Mouse (Mus musculus): Measurements from ENCODE around the gene Trim26. TPM values are rescaled to one million over a fixed set of nuclear protein-coding genes. Genes with fewer than 3 reads are reported as not detected.
A peak's percentile ranks its signal among the peaks of the same experiment; 100 is the strongest.
"Not testable (repeated sequence)": the region's sequence is repeated elsewhere in the genome, so short reads cannot be mapped to it uniquely, and the experiment has no call there.

The Trim26 gene
- polyA plus RNA-seq, 1 experiment from 2014 or later, result 27.4 TPM

DNA sequence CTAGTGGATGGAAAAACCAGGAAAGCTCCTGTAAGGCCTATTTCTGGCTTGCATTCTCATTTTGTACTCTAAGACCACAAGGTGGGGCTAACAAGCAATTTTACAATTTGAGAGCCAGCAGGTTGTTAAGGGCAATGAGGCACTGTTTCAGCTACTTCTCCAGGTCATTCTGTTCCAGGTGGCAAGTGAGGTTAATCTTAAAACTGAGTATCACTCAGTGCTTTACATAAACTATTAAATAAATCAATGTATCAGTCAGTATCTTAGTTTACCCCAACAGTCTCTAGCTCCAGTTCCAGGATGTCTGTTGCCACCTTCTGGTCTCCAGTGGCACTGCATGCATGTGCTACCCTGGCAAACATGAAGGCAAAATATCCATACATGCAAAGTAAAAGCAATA, 12.9 kb upstream of the Trim26 start:
- H3K27ac ChIP-seq (ENCODE audit: low read depth, low read length), result no peak overlapping the region
- no peak overlapping the region for H3K4me2 ChIP-seq (replicated peaks; ENCODE audit: low read depth)
- ATAC-seq, result no peak
- no peak overlapping the region for H3K9ac ChIP-seq (ENCODE audit: low read depth, low read length)
- H3K4me1 ChIP-seq (replicated peaks; ENCODE audit: control insufficient read depth, insufficient read depth, low read length), result no peaks in the 10 kb centered on the region
- H3K9me3 ChIP-seq (ENCODE audit: control insufficient read depth), result no peaks in the 10 kb centered on the region
- no peak overlapping the region for H3K4me3 ChIP-seq (ENCODE audit: low read depth, low read length)
- no peaks in the 10 kb centered on the region for H3K36me3 ChIP-seq (ENCODE audit: control insufficient read depth, insufficient read depth)
- H3K27me3 ChIP-seq (replicated peaks; ENCODE audit: control insufficient read depth, insufficient read depth, low read length), result no peaks in the 10 kb centered on the region
- peak; percentile 86 for TF ChIP-seq CTCF (IDR thresholded peaks at IDR 0.05; ENCODE audit: low read depth)

GRCm38 (mm10) chr17:36825525-36825924, 11.4 kb upstream of the Trim26 start:
- TF ChIP-seq CTCF (IDR thresholded peaks at IDR 0.05; ENCODE audit: low read depth), result peak; percentile 60
- ATAC-seq, result peak; percentile 71

GRCm38 (mm10) chr17:36826002-36826401, 10.9 kb upstream of the Trim26 start:
- WGBS, result 8% methylated on average over 5 of the region's 5 CpGs
- H3K36me3 ChIP-seq (ENCODE audit: control insufficient read depth, insufficient read depth); H3K4me1 ChIP-seq (replicated peaks; ENCODE audit: control insufficient read depth, insufficient read depth, low read length); H3K9me3 ChIP-seq (ENCODE audit: control insufficient read depth); H3K27ac ChIP-seq (ENCODE audit: low read depth, low read length); H3K4me3 ChIP-seq (ENCODE audit: low read depth, low read length); H3K27me3 ChIP-seq (replicated peaks; ENCODE audit: control insufficient read depth, insufficient read depth, low read length); H3K9ac ChIP-seq (ENCODE audit: low read depth, low read length): not testable (repeated sequence)
- ATAC-seq, result peak; percentile 85
- 0 out of 2 replicates have a peak overlapping the region, but pooled peaks have one; percentile 27 for H3K4me2 ChIP-seq (replicated peaks; ENCODE audit: low read depth)
- TF ChIP-seq CTCF (IDR thresholded peaks at IDR 0.05; ENCODE audit: low read depth), result peak; percentile 90

More at GRCm38 (mm10) chr17:36825525-36825924, 11.4 kb upstream of the Trim26 start:
- no peaks in the 10 kb centered on the region for H3K36me3 ChIP-seq (ENCODE audit: control insufficient read depth, insufficient read depth)
- WGBS, result 21% methylated on average over 4 of the region's 4 CpGs
- no peak overlapping the region for H3K27ac ChIP-seq (ENCODE audit: low read depth, low read length)
- no peak overlapping the region for H3K4me3 ChIP-seq (ENCODE audit: low read depth, low read length)
- no peak overlapping the region for H3K4me2 ChIP-seq (replicated peaks; ENCODE audit: low read depth)
- no peaks in the 10 kb centered on the region for H3K4me1 ChIP-seq (replicated peaks; ENCODE audit: control insufficient read depth, insufficient read depth, low read length)
- H3K9ac ChIP-seq (ENCODE audit: low read depth, low read length), result no peak overlapping the region
- no peaks in the 10 kb centered on the region for H3K27me3 ChIP-seq (replicated peaks; ENCODE audit: control insufficient read depth, insufficient read depth, low read length)
- no peaks in the 10 kb centered on the region for H3K9me3 ChIP-seq (ENCODE audit: control insufficient read depth)

GRCm38 (mm10) chr17:36828488-36828887, 8.4 kb upstream of the Trim26 start:
- Histone ChIP-seq H3K9ac (ENCODE audit: low read depth, low read length) (no peak overlapping the region), H3K27ac (ENCODE audit: low read depth, low read length) (no peak overlapping the region), H3K4me1 (replicated peaks; ENCODE audit: control insufficient read depth, insufficient read depth, low read length) (no peaks in the 10 kb centered on the region), H3K9me3 (ENCODE audit: control insufficient read depth) (no peaks in the 10 kb centered on the region), H3K4me3 (ENCODE audit: low read depth, low read length) (no peak overlapping the region), H3K27me3 (replicated peaks; ENCODE audit: control insufficient read depth, insufficient read depth, low read length) (no peaks in the 10 kb centered on the region), H3K4me2 (replicated peaks; ENCODE audit: low read depth) (no peak overlapping the region), H3K36me3 (ENCODE audit: control insufficient read depth, insufficient read depth) (no peaks in the 10 kb centered on the region)
- WGBS, result 63% methylated on average over 2 of the region's 2 CpGs
- TF ChIP-seq CTCF (IDR thresholded peaks at IDR 0.05; ENCODE audit: low read depth), result no peak
- no peak for ATAC-seq

DNA sequence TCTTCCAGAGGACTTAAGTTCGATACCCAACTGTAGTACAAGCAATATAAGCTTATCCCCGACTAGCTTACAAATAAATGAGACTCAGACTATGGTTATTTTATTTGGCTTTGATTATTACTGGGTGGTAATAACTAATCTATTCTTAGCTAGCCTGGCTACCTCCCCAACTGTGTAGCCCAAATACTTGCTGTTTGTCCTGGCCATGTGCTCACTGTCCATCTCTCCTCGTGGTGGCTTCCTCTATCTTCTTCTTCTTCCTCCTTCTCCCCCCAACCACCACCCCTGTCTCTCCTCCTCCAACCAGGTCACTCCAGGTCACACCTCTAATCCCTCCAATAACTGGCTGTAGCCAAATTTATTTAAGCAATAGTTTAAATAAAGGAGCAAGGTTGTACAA, 6.5 kb upstream of the Trim26 start:
- TF ChIP-seq CTCF (IDR thresholded peaks at IDR 0.05; ENCODE audit: low read depth), result no peak
- H3K27me3 ChIP-seq (replicated peaks; ENCODE audit: control insufficient read depth, insufficient read depth, low read length), result no peaks in the 10 kb centered on the region
- no peak overlapping the region for H3K4me2 ChIP-seq (replicated peaks; ENCODE audit: low read depth)
- H3K9ac ChIP-seq (ENCODE audit: low read depth, low read length), result no peak overlapping the region
- no peak overlapping the region for H3K4me3 ChIP-seq (ENCODE audit: low read depth, low read length)
- H3K36me3 ChIP-seq (ENCODE audit: control insufficient read depth, insufficient read depth), result no peaks in the 10 kb centered on the region
- ATAC-seq, result no peak
- no peaks in the 10 kb centered on the region for H3K4me1 ChIP-seq (replicated peaks; ENCODE audit: control insufficient read depth, insufficient read depth, low read length)
- 69% methylated on average over 3 of the region's 3 CpGs for WGBS
- H3K9me3 ChIP-seq (ENCODE audit: control insufficient read depth), result no peaks in the 10 kb centered on the region
- no peak overlapping the region for H3K27ac ChIP-seq (ENCODE audit: low read depth, low read length)

DNA sequence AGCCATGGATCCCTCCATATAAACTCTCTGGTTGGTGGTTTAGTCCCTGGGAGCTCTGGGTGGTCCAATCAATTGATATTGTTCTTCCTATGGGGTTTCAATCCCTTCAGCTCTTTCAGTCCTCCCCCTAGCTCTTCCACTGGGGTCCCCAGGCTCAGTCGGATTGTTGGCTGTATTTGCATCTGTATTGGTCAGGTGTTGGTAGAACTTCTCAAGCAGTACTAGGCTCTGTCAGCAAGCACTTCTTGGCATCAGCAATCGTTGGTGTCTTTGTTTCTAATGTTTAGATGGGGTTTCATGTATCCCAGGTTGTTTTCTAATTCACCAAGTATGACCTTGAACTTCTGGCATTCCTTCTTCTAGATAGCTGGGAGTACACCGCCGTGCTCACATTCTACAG, 4.2 kb upstream of the Trim26 start:
- no peaks in the 10 kb centered on the region for H3K27me3 ChIP-seq (replicated peaks; ENCODE audit: control insufficient read depth, insufficient read depth, low read length)
- 0 out of 2 replicates have a peak, but pooled peaks cover 3% of the 10 kb centered on the region for H3K4me1 ChIP-seq (replicated peaks; ENCODE audit: control insufficient read depth, insufficient read depth, low read length)
- no peaks in the 10 kb centered on the region for H3K36me3 ChIP-seq (ENCODE audit: control insufficient read depth, insufficient read depth)
- no peaks in the 10 kb centered on the region for H3K9me3 ChIP-seq (ENCODE audit: control insufficient read depth)
- no peak overlapping the region for H3K27ac ChIP-seq (ENCODE audit: low read depth, low read length)
- no peak overlapping the region for H3K9ac ChIP-seq (ENCODE audit: low read depth, low read length)
- TF ChIP-seq CTCF (IDR thresholded peaks at IDR 0.05; ENCODE audit: low read depth), result no peak
- H3K4me3 ChIP-seq (ENCODE audit: low read depth, low read length), result no peak overlapping the region
- no peak overlapping the region for H3K4me2 ChIP-seq (replicated peaks; ENCODE audit: low read depth)
- no peak for ATAC-seq
- 55% methylated on average over 4 of the region's 4 CpGs for WGBS
